Comparison of ENCODE assay signal across 27 mouse cellular contexts in the genomic region with DNA sequence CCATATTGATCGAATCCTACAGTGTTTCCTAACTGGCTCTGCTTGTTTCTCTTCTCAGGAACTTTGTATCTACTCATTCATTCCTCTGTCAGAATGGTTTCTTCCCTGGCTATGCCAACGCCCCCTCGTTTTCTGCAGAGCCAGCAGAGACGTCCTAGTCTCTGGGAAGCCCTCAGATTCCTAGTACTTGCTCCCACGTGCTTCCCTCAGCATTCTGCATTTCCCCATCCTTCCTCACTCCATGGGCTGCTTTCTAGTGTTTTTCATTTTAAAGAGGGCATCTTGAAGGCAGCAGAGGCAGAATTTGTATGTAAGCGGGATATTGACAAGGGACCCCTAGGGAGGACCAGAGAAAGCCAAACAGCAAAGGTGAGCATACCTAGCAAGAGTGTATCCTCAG.
A peak's percentile ranks its signal among the peaks of the same experiment; 100 is the strongest.
DNase-seq lines count a peak whose midpoint lies in the region; ATAC-seq lines count a peak whose summit lies in the region.
"Had no signal": no experiment of that assay in that cellular context is flagged by ENCODE, and none has a peak within 500 bp of the region (broad histone marks: within the 10 kb centered on the region; RNA-seq: fewer than 3 reads in every experiment).

No protein-coding gene starts in this region.

- no peak overlapping the region for H3K9ac ChIP-seq in forebrain, embryonic 12.5 days
- H3K9ac ChIP-seq: embryonic facial prominence, embryonic 13.5 days; forebrain, postnatal 0 days; heart, embryonic 13.5 days; hindbrain, embryonic 12.5 days; hindbrain, embryonic 15.5 days had no signal

- H3K4me3 ChIP-seq in forebrain, embryonic 10.5 days = no peak overlapping the region
- no peak overlapping the region for H3K4me3 ChIP-seq in forebrain, embryonic 12.5 days (replicated peaks)
- H3K4me3 ChIP-seq: embryonic facial prominence, embryonic 10.5 days; embryonic facial prominence, embryonic 13.5 days; erythroblast, embryonic 14.5 days; heart, adult 2 months; heart, embryonic 10.5 days; heart, embryonic 13.5 days; hindbrain, embryonic 12.5 days; hindbrain, embryonic 15.5 days had no signal

- no peaks in the 10 kb centered on the region for H3K36me3 ChIP-seq in forebrain, embryonic 10.5 days (replicated peaks)
- H3K36me3 ChIP-seq in forebrain, embryonic 12.5 days (replicated peaks) = no peaks in the 10 kb centered on the region
- H3K36me3 ChIP-seq: embryonic facial prominence, embryonic 10.5 days; embryonic facial prominence, embryonic 13.5 days; heart, embryonic 10.5 days; heart, embryonic 13.5 days; hindbrain, embryonic 12.5 days; hindbrain, embryonic 15.5 days had no signal

- H3K27me3 ChIP-seq in forebrain, embryonic 10.5 days (ENCODE audit: poor library complexity, severe bottlenecking) = no peaks in the 10 kb centered on the region
- no peaks in the 10 kb centered on the region for H3K27me3 ChIP-seq in forebrain, embryonic 12.5 days
- H3K27me3 ChIP-seq: embryonic facial prominence, embryonic 13.5 days; heart, embryonic 13.5 days; hindbrain, embryonic 12.5 days; hindbrain, embryonic 15.5 days had no signal

- H3K9me3 ChIP-seq in forebrain, embryonic 10.5 days = no peaks in the 10 kb centered on the region
- no peaks in the 10 kb centered on the region for H3K9me3 ChIP-seq in forebrain, embryonic 12.5 days
- H3K9me3 ChIP-seq: embryonic facial prominence, embryonic 10.5 days; embryonic facial prominence, embryonic 13.5 days; heart, embryonic 10.5 days; heart, embryonic 13.5 days; hindbrain, embryonic 12.5 days; hindbrain, embryonic 15.5 days had no signal

- H3K4me2 ChIP-seq in forebrain, embryonic 12.5 days = no peak overlapping the region
- H3K4me2 ChIP-seq: embryonic facial prominence, embryonic 13.5 days; heart, embryonic 13.5 days; hindbrain, embryonic 12.5 days; hindbrain, embryonic 15.5 days had no signal

- 68% methylated on average over 6 of the region's 6 CpGs for WGBS in forebrain, embryonic 10.5 days
- 76% methylated on average over 6 of the region's 6 CpGs for WGBS in forebrain, embryonic 12.5 days

- H3K27ac ChIP-seq in forebrain, embryonic 10.5 days = no peak overlapping the region
- no peak overlapping the region for H3K27ac ChIP-seq in forebrain, embryonic 12.5 days
- H3K27ac ChIP-seq: embryonic facial prominence, embryonic 10.5 days; embryonic facial prominence, embryonic 13.5 days; heart, adult 2 months; heart, embryonic 10.5 days; heart, embryonic 13.5 days; hindbrain, embryonic 12.5 days; hindbrain, embryonic 15.5 days had no signal

- intact Hi-C loops in heart, postnatal 10 days (cut with DNase I) = no loop called here
- intact Hi-C loops in left cerebral cortex, postnatal 36 days (cut with DNase I) = no loop called here
- intact Hi-C loops in left cerebral cortex, postnatal 4 days (cut with DNase I) = no loop called here

- ATAC-seq in forebrain, embryonic 12.5 days (ENCODE audit: low FRiP score) = no peak
- ATAC-seq: activated CD4-positive, CD25-positive, alpha-beta regulatory T cell, adult 4 months; forebrain, embryonic 14.5 days; forebrain, postnatal 0 days had no signal

- H3K4me1 ChIP-seq in forebrain, embryonic 10.5 days = no peaks in the 10 kb centered on the region
- H3K4me1 ChIP-seq in forebrain, embryonic 12.5 days = no peaks in the 10 kb centered on the region
- H3K4me1 ChIP-seq: embryonic facial prominence, embryonic 10.5 days; embryonic facial prominence, embryonic 13.5 days; heart, embryonic 10.5 days; heart, embryonic 13.5 days; hindbrain, embryonic 12.5 days; hindbrain, embryonic 15.5 days had no signal

- peak; percentile 9 for DNase-seq in forebrain, embryonic 10.5 days (ENCODE audit: extremely low spot score, low spot score)
- peak; percentile 73 for DNase-seq in heart, adult 11 months
- no peak for DNase-seq in heart, postnatal 10 days
- peak; percentile 9 to 25 for DNase-seq in left cerebral cortex, postnatal 36 days (ENCODE audit: low spot score in 2 of 2)
- DNase-seq in left cerebral cortex, postnatal 4 days = no peak
- peak; percentile 13 for DNase-seq in right cerebral cortex, postnatal 14 days
- no peak for DNase-seq in right cerebral cortex, postnatal 25 days
- DNase-seq: adrenal gland, adult 8-10 months; adrenal gland, postnatal 25 days; cerebellum, adult 11-12 months; cerebellum, adult 8-10 months; cerebellum, postnatal 10 days; cerebellum, postnatal 36 days; embryo, embryonic 11 days; forebrain, postnatal 0 days; gastrocnemius, postnatal 25 days; heart, adult 2 months had no signal

Comparison
In these comparisons a context has a peak if more than half of its experiments do, and no peak if none do; other contexts are left out.
1. DNase-seq: peak in forebrain, embryonic 10.5 days (single experiment), heart, adult 11 months (single experiment), left cerebral cortex, postnatal 36 days (2 of 2) and right cerebral cortex, postnatal 14 days (single experiment); none in heart, postnatal 10 days (0 of 2), left cerebral cortex, postnatal 4 days (single experiment) and right cerebral cortex, postnatal 25 days (single experiment).